Mouse (Mus musculus) ovary, adult 18-20 months (tissue): Measurements from ENCODE around the gene Nxf3.
"Not testable (repeated sequence)": the region's sequence is repeated elsewhere in the genome, so short reads cannot be mapped to it uniquely, and the experiment has no call there.

Experiments used
- DNase-seq: peaks from one replicate; pipeline ENCODE4 v3.0.0; 2022; ENCODE audit warnings: low spot score, mixed read lengths

Nxf3 gene

GRCm38 (mm10) chrX:136085155-136085554, at the start of gene Nxf3:
TSS of gene Nxf3 (minus strand) at chrX:136085255.
- DNase-seq, result no peak

- DNase-seq, result no peak
These were observed 42.6 kb upstream of the Nxf3 start for GRCm38 (mm10) chrX:136127744-136128064.

- DNase-seq, result no peak
These were observed 42.1 kb upstream of the Nxf3 start for GRCm38 (mm10) chrX:136127038-136127743.

- DNase-seq, result peak; percentile 16
These were observed 30.4 kb upstream of the Nxf3 start for GRCm38 (mm10) chrX:136115419-136115961.

GRCm38 (mm10) chrX:136115015-136115414, 30.0 kb upstream of the Nxf3 start:
- DNase-seq, result no peak

- no peak for DNase-seq
These were observed 22.9 kb upstream of the Nxf3 start for GRCm38 (mm10) chrX:136107942-136108341.

- no peak for DNase-seq
These were observed 19.7 kb upstream of the Nxf3 start for GRCm38 (mm10) chrX:136104724-136105088.

- DNase-seq, result no peak
These were observed 19.1 kb upstream of the Nxf3 start for GRCm38 (mm10) chrX:136104046-136104723.

GRCm38 (mm10) chrX:136094421-136094820, 9.4 kb upstream of the Nxf3 start:
- no peak for DNase-seq

GRCm38 (mm10) chrX:136092497-136093279, 7.6 kb upstream of the Nxf3 start:
- DNase-seq, result no peak

- not testable (repeated sequence) for DNase-seq
These were observed 17.0 kb downstream of the Nxf3 start, which contains the start of gene Bex2 for GRCm38 (mm10) chrX:136068020-136068419. TSS of gene Bex2 (minus strand) at chrX:136068236.

GRCm38 (mm10) chrX:136067201-136067991, 17.7 kb downstream of the Nxf3 start:
- not testable (repeated sequence) for DNase-seq

- DNase-seq, result no peak
These were observed 24.4 kb downstream of the Nxf3 start for GRCm38 (mm10) chrX:136060698-136061097.

GRCm38 (mm10) chrX:136051219-136051618, 33.8 kb downstream of the Nxf3 start:
- no peak for DNase-seq

GRCm38 (mm10) chrX:136047528-136047927, 37.5 kb downstream of the Nxf3 start:
- peak; percentile 6 for DNase-seq

- no peak for DNase-seq
These were observed 41.3 kb downstream of the Nxf3 start for GRCm38 (mm10) chrX:136043726-136044125.

- DNase-seq, result peak; percentile 18
These were observed 52.0 kb downstream of the Nxf3 start, which contains the start of gene Arxes1 for GRCm38 (mm10) chrX:136032799-136033763. TSS of gene Arxes1 (plus strand) at chrX:136033367.

GRCm38 (mm10) chrX:136030331-136030730, 54.7 kb downstream of the Nxf3 start:
- DNase-seq, result no peak
